Mouse (Mus musculus) heart, embryonic 14.5 days (tissue): ENCODE data around the gene Gm20518. TPM values are rescaled to one million over a fixed set of nuclear protein-coding genes. Genes with fewer than 3 reads are reported as not detected.

ENCODE experiments used
- ATAC-seq: fragments of 200-750 bp; cut with Nextera tagmentation; 2 replicates; pipeline ENCODE4 v1.8.0; 2017; ENCODE audit warnings: low read depth, moderate TSS enrichment; ENCODE audit not compliant: insufficient number of reproducible peaks, insufficient read depth, low FRiP score
- H3K27ac ChIP-seq, 2 experiments: fragments of 200-500 bp in 1 of 2; fragments of 300-500 bp in 1 of 2; sonication (generic) in 1 of 2; replicated peaks in 1 of 2; 2 replicates each; pipeline ENCODE4 v1.5.1; 2012 to 2014; ENCODE audit warnings: low read depth in 2 of 2, low read length in 2 of 2, control low read depth in 1 of 2, mild to moderate bottlenecking in 1 of 2, mixed read lengths in 1 of 2; ENCODE audit not compliant: control insufficient read depth in 1 of 2, insufficient read depth in 1 of 2
- H3K27me3 ChIP-seq: fragments of 300-500 bp; sonication (generic); 2 replicates; pipeline ENCODE4 v1.6.1; 2014; ENCODE audit warnings: mild to moderate bottlenecking, low read length, control low read depth; ENCODE audit not compliant: control insufficient read depth, insufficient read depth
- H3K36me3 ChIP-seq: fragments of 300-500 bp; sonication (generic); 2 replicates; pipeline ENCODE4 v1.6.1; 2014; ENCODE audit warnings: mild to moderate bottlenecking, control low read depth, low read length, mixed read lengths; ENCODE audit not compliant: control insufficient read depth, insufficient read depth
- H3K4me1 ChIP-seq, 2 experiments: fragments of 200-500 bp in 1 of 2; fragments of 300-500 bp in 1 of 2; sonication (generic) in 1 of 2; 2 replicates each; pipeline ENCODE4 v1.6.1; 2012 to 2014; ENCODE audit warnings: low read length in 2 of 2, control low read depth in 1 of 2, mixed read lengths in 1 of 2; ENCODE audit not compliant: control insufficient read depth in 2 of 2, insufficient read depth in 2 of 2
- H3K4me2 ChIP-seq: fragments of 300-500 bp; sonication (generic); 2 replicates; pipeline ENCODE4 v1.6.1; 2014; ENCODE audit warnings: mild to moderate bottlenecking, low read length
- H3K4me3 ChIP-seq, 2 experiments: fragments of 200-500 bp in 1 of 2; fragments of 300-500 bp in 1 of 2; sonication (generic) in 1 of 2; 2 replicates each; pipeline ENCODE4 v1.5.1; 2012 to 2014; ENCODE audit warnings: low read length in 2 of 2, mild to moderate bottlenecking in 2 of 2, control low read depth in 1 of 2, low read depth in 1 of 2, moderate library complexity in 1 of 2; ENCODE audit not compliant: control insufficient read depth in 1 of 2, insufficient read depth in 1 of 2
- H3K9ac ChIP-seq: fragments of 300-500 bp; sonication (generic); 2 replicates; pipeline ENCODE4 v1.6.1; 2014; ENCODE audit warnings: mild to moderate bottlenecking, low read length
- H3K9me3 ChIP-seq: fragments of 300-500 bp; sonication (generic); 2 replicates; pipeline ENCODE4 v1.6.1; 2016; ENCODE audit warnings: low read length, control low read depth; ENCODE audit not compliant: control insufficient read depth
- WGBS: fragments of 180-500 bp; shearing (Covaris S2); extraction: QIAGEN DNeasy Blood & Tissue Kit; methylation state at CpG from one replicate; pipeline ENCODE4 v1.1.7; 2014; 5-methylcytosine and 5-hydroxymethylcytosine counted together
- polyA plus RNA-seq: library from polyadenylated mRNA; unstranded; fragments of >200 nt; fragmentation: Nextera tagmentation; extraction: Ambion mirVana; gene quantifications from 2 replicates; pipeline ENCODE4 v1.2.1, GENCODE M21; 2014

Gm20518 gene
- polyA plus RNA-seq, 1 experiment from 2014 or later, result not detected

- Histone ChIP-seq H3K27ac (peak overlapping the region; percentile 87 to 90), H3K4me2 (peak overlapping the region; percentile 95), H3K4me1 (peaks cover 11 to 16% of the 10 kb centered on the region in 2 experiments), H3K9me3 (no peaks in the 10 kb centered on the region), H3K4me3 (peak overlapping the region; percentile 84 to 99), H3K27me3 (peaks cover 26% of the 10 kb centered on the region), H3K36me3 (peaks cover 18% of the 10 kb centered on the region), H3K9ac (peak overlapping the region; percentile 96)
- peak; percentile 89 for ATAC-seq
- 1% methylated on average over 47 of the region's 47 CpGs for WGBS
These were observed 30.1 kb upstream of the Gm20518 start for GRCm38 (mm10) chr16:17921325-17922162.

- Histone ChIP-seq H3K27ac (no peak overlapping the region), H3K27me3 (peaks cover 36% of the 10 kb centered on the region), H3K9ac (peak overlapping the region; percentile 96), H3K4me2 (peak overlapping the region; percentile 95), H3K9me3 (no peaks in the 10 kb centered on the region), H3K36me3 (peaks cover 9% of the 10 kb centered on the region), H3K4me3 (no peak overlapping the region), H3K4me1 (peaks cover 11 to 16% of the 10 kb centered on the region in 2 experiments)
- WGBS, result 8% methylated on average over 20 of the region's 20 CpGs
- ATAC-seq, result no peak
These were observed 29.1 kb upstream of the Gm20518 start for GRCm38 (mm10) chr16:17920586-17920985.

GRCm38 (mm10) chr16:17914307-17915249, 23.1 kb upstream of the Gm20518 start, which contains the start of gene Gsc2:
Gene Gsc2 (minus strand): TSS chr16:17915059.
- H3K27ac ChIP-seq, result no peak within 1 kb of the TSS
- H3K9me3 ChIP-seq, result no peaks in the 10 kb centered on the region
- H3K4me3 ChIP-seq, result peak within 1 kb of the TSS; percentile 7 to 38; a peak in 3 of 4 replicates
- peak within 1 kb of the TSS; percentile 25; the same call in 1 of the 2 replicates for H3K9ac ChIP-seq
- peak within 1 kb of the TSS; percentile 70 for H3K4me2 ChIP-seq
- under 1% methylated on average over 94 of the region's 106 CpGs for WGBS
- peaks cover 67% of the 10 kb centered on the region for H3K27me3 ChIP-seq
- ATAC-seq, result no peak
- no peaks in the 10 kb centered on the region for H3K36me3 ChIP-seq
- peaks cover 3 to 17% of the 10 kb centered on the region in 2 experiments for H3K4me1 ChIP-seq

GRCm38 (mm10) chr16:17911052-17911595, 19.7 kb upstream of the Gm20518 start, which contains the start of gene Ess2:
Gene Ess2 (minus strand): TSS chr16:17911348.
- H3K27ac ChIP-seq, result peak within 1 kb of the TSS in 1 of 2 experiments; percentile 61; a peak in 2 of 4 replicates
- H3K9ac ChIP-seq, result peak within 1 kb of the TSS; percentile 79
- H3K9me3 ChIP-seq, result no peaks in the 10 kb centered on the region
- peaks cover 33% of the 10 kb centered on the region for H3K36me3 ChIP-seq
- H3K4me3 ChIP-seq, result peak within 1 kb of the TSS; percentile 76 to 98
- peak within 1 kb of the TSS; percentile 89 for H3K4me2 ChIP-seq
- ATAC-seq, result peak; percentile 86
- peaks cover 3 to 17% of the 10 kb centered on the region in 2 experiments for H3K4me1 ChIP-seq
- peaks cover 46% of the 10 kb centered on the region for H3K27me3 ChIP-seq
- under 1% methylated on average over 35 of the region's 35 CpGs for WGBS

- no peak within 1 kb of the TSS for H3K9ac ChIP-seq
- peaks cover 50% of the 10 kb centered on the region for H3K36me3 ChIP-seq
- ATAC-seq, result no peak
- H3K4me3 ChIP-seq, result no peak within 1 kb of the TSS
- WGBS, result 90% methylated on average over 14 of the region's 14 CpGs
- H3K4me1 ChIP-seq, result no peaks in the 10 kb centered on the region
- H3K27ac ChIP-seq, result no peak within 1 kb of the TSS
- H3K4me2 ChIP-seq, result no peak within 1 kb of the TSS
- no peaks in the 10 kb centered on the region for H3K27me3 ChIP-seq
- no peaks in the 10 kb centered on the region for H3K9me3 ChIP-seq
These were observed 7.0 kb upstream of the Gm20518 start, which contains the start of the genes Dgcr2 and Tssk2 for GRCm38 (mm10) chr16:17898462-17898861. Gene Dgcr2 (minus strand): TSS chr16:17898562. Gene Tssk2 (plus strand): TSS chr16:17898637.

- ATAC-seq, result no peak
- Histone ChIP-seq H3K4me1 (peaks cover 4 to 12% of the 10 kb centered on the region in 2 experiments; a peak in 3 of 4 replicates), H3K9me3 (no peaks in the 10 kb centered on the region), H3K27ac (no peak overlapping the region), H3K4me2 (no peak overlapping the region), H3K27me3 (no peaks in the 10 kb centered on the region), H3K4me3 (no peak overlapping the region), H3K36me3 (peaks cover 26% of the 10 kb centered on the region), H3K9ac (no peak overlapping the region)
These were observed 4.6 kb upstream of the Gm20518 start for GRCm38 (mm10) chr16:17896091-17896490.

- Histone ChIP-seq H3K9me3 (no peaks in the 10 kb centered on the region), H3K9ac (no peak within 1 kb of the TSS), H3K4me3 (no peak within 1 kb of the TSS), H3K4me1 (peaks cover 11 to 25% of the 10 kb centered on the region in 2 experiments), H3K36me3 (peaks cover 11% of the 10 kb centered on the region; the same call in 1 of the 2 replicates), H3K4me2 (no peak within 1 kb of the TSS), H3K27me3 (no peaks in the 10 kb centered on the region), H3K27ac (no peak within 1 kb of the TSS)
- ATAC-seq, result no peak
- whole genome bisulfite sequencing, result 81% methylated on average over 2 of the region's 2 CpGs
These were observed 2.5 kb upstream of the Gm20518 start, which contains the start of gene Tssk1 for GRCm38 (mm10) chr16:17893923-17894322. Gene Tssk1 (plus strand): TSS chr16:17894223.
